Mouse (Mus musculus) kidney, postnatal 0 days (tissue): Measurements from ENCODE around the gene St6galnac4. TPM values are rescaled to one million over a fixed set of nuclear protein-coding genes. Genes with fewer than 3 reads are reported as not detected.

Experiments
- ATAC-seq: fragments of 200-750 bp; cut with Nextera tagmentation; replicated peaks from 2 replicates; pipeline ENCODE4 v1.8.0; 2017; ENCODE audit warnings: low read depth, moderate number of reproducible peaks, moderate TSS enrichment, moderate library complexity; ENCODE audit not compliant: low FRiP score
- DNase-seq: peaks from one replicate; pipeline ENCODE4 v3.0.0-alpha.2; 2016; ENCODE audit warnings: low spot score
- H3K27ac ChIP-seq: fragments of 300-500 bp; sonication (generic); 2 replicates; pipeline ENCODE4 v1.5.1; 2014; ENCODE audit warnings: mild to moderate bottlenecking
- H3K27me3 ChIP-seq: fragments of 300-500 bp; sonication (generic); 2 replicates; pipeline ENCODE4 v1.6.1; 2014; ENCODE audit warnings: low read length, mixed read lengths; ENCODE audit not compliant: insufficient read depth
- H3K36me3 ChIP-seq: fragments of 300-500 bp; sonication (generic); 2 replicates; pipeline ENCODE4 v1.6.1; 2014; ENCODE audit warnings: low read length, mixed read lengths; ENCODE audit not compliant: insufficient read depth
- H3K4me1 ChIP-seq: fragments of 300-500 bp; sonication (generic); replicated peaks from 2 replicates; pipeline ENCODE4 v1.6.1; 2014; ENCODE audit warnings: antibody characterized with exemption, low read length, mixed read lengths; ENCODE audit not compliant: insufficient read depth
- H3K4me2 ChIP-seq: fragments of 300-500 bp; sonication (generic); 2 replicates; pipeline ENCODE4 v1.6.1; 2014; ENCODE audit warnings: mild to moderate bottlenecking, low read length, moderate library complexity, mixed read lengths
- H3K4me3 ChIP-seq: fragments of 300-500 bp; sonication (generic); replicated peaks from 2 replicates; pipeline ENCODE4 v1.5.1; 2014; ENCODE audit warnings: low read depth, low read length
- H3K9ac ChIP-seq: fragments of 300-500 bp; sonication (generic); 2 replicates; pipeline ENCODE4 v1.6.1; 2014; ENCODE audit warnings: low read depth, low read length
- H3K9me3 ChIP-seq: fragments of 300-500 bp; sonication (generic); replicated peaks from 2 replicates; pipeline ENCODE4 v1.6.1; 2016; ENCODE audit warnings: low read length, inconsistent platforms, mixed read lengths
- CTCF ChIP-seq: IDR thresholded peaks from 2 replicates; pipeline ENCODE4 v1.5.1; 2016; ENCODE audit warnings: antibody characterized with exemption, low read depth, mild to moderate bottlenecking, moderate library complexity
- WGBS: fragments of 180-500 bp; shearing (Covaris S2); extraction: QIAGEN DNeasy Blood & Tissue Kit; methylation state at CpG from one replicate; pipeline ENCODE4 v1.1.7; 2014; 5-methylcytosine and 5-hydroxymethylcytosine counted together
- polyA plus RNA-seq: library from polyadenylated mRNA; unstranded; fragments of >200 nt; fragmentation: Nextera tagmentation; extraction: Ambion mirVana; gene quantifications from 2 replicates; pipeline ENCODE4 v1.2.1, GENCODE M21; 2015

St6galnac4 gene
- polyA plus RNA-seq, result 15.8 and 18.1 TPM in 2 replicates

DNA sequence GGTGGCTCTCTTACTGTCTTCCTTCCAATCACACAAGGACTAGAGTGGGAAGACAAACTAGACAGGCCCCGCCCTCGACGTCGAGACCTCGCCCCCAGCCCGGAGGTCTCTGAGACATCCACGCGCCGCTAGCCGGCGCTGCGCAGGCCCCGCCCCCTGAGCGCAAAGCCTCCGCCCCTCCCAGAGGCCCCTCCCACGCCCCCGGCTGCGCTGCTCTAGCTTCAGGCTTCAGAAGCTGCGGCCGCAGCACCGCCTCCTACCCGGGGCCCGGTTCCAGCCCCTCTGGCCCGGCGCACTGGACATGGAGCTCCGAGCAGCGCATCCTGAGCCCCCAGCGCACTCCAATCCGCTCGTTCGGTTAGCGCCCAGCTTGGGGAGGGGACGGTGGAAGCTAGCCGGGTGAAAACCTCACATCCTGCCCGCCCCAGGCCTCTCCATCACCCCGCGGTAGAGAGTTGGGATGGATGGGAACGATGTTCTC lies at the start of gene St6galnac4:
TSS of gene St6galnac4 (plus strand) at position 225 of the 481 bp plus-strand sequence.
- Histone ChIP-seq H3K9ac (peak within 1 kb of the TSS; percentile 67), H3K27me3 (no peaks in the 10 kb centered on the region), H3K4me2 (peak within 1 kb of the TSS; percentile 70), H3K4me3 (peak within 1 kb of the TSS; percentile 57), H3K27ac (peak within 1 kb of the TSS; percentile 68), H3K36me3 (no peaks in the 10 kb centered on the region), H3K9me3 (no peaks in the 10 kb centered on the region), H3K4me1 (peaks cover 4% of the 10 kb centered on the region)
- peak; percentile 64 for TF ChIP-seq CTCF
- DNase-seq, result peak; percentile 96
- peak; percentile 79 for ATAC-seq
- WGBS, result under 1% methylated on average over 38 of the region's 38 CpGs

DNA sequence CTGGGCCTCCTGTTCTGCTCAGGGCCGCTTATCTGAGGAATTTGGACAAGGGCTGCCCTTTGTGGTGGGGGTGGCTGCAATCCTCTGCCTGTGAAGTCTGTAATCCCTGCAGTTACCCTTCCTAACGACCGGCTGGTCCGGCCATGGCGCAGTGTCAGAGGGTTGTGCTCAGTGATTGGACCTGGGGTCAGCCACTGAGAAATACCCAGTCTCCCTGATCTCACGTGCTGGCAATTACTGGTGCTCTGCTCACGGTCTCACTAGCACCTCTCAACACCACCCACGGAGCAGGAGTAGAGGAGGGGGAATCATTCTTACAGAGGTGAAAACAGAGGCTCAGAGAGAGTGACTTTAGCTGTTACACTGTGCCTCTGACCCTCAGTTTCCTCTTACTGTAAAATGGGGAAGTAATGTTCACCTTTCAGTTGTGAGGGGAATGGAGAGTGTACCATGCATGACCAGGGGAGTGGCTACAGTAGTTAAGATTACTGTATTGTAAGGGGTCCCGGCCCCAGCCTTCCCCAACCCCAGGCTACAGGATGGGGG lies 49.5 kb upstream of the St6galnac4 start:
- no peaks in the 10 kb centered on the region for H3K27me3 ChIP-seq
- H3K27ac ChIP-seq, result peak overlapping the region; percentile 98
- peak overlapping the region; percentile 94; the same call in 1 of the 2 replicates for H3K9ac ChIP-seq
- WGBS, result 13% methylated on average over 9 of the region's 9 CpGs
- peak overlapping the region; percentile 80 for H3K4me3 ChIP-seq
- DNase-seq, result peak; percentile 19
- peaks cover 26% of the 10 kb centered on the region for H3K4me1 ChIP-seq
- ATAC-seq, result no peak
- peak overlapping the region; percentile 86 for H3K4me2 ChIP-seq
- 0 out of 2 replicates have a peak, but pooled peaks cover 2% of the 10 kb centered on the region for H3K36me3 ChIP-seq
- H3K9me3 ChIP-seq, result no peaks in the 10 kb centered on the region
- no peak for TF ChIP-seq CTCF

DNA sequence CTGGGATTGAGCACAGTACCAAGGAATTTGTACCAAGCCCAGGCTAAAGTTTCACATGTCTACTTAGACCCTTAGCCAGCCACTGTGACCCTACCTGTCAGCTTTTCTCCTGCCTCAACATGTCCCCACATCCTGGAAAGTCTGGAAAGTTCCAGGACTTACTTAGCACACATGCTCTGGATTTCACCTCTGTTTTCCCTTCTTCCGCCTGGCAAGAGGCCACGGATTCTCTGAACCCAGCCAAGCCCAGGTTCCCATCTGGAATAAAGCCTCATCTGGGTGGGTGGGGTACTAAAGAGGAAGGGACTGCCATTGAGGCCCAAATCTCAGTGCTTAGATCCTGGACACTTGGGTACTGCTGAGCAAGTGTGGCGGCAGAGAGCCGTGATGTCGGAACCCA lies 49.0 kb upstream of the St6galnac4 start:
- no peak for DNase-seq
- Histone ChIP-seq H3K4me3 (no peak overlapping the region), H3K27ac (peak overlapping the region; percentile 98; the same call in 1 of the 2 replicates), H3K27me3 (no peaks in the 10 kb centered on the region), H3K4me2 (peak overlapping the region; percentile 86), H3K36me3 (0 out of 2 replicates have a peak, but pooled peaks cover 2% of the 10 kb centered on the region), H3K9me3 (no peaks in the 10 kb centered on the region), H3K9ac (no peak overlapping the region), H3K4me1 (peaks cover 27% of the 10 kb centered on the region)
- ATAC-seq, result no peak
- 67% methylated on average over 5 of the region's 5 CpGs for WGBS
- TF ChIP-seq CTCF, result no peak

DNA sequence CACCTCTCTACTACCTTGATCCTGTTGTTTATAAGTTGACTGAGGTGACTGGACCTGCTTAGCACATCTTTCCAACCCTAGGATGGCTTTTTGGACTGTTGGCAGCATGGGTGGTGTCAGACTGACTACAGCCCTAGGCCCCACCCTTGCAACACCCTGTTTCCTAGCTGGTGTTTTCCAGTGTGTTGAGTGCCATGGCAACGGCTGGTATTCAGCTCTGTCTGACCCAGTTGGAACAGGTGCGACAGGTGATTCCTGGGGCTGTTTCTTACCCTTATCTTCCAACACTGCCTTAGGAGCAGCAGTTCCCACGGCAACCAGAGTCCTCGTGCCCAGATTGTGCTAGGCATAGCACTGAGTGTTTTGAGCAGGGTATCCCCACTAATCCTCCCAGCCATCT lies 48.4 kb upstream of the St6galnac4 start:
- H3K4me2 ChIP-seq, result peak overlapping the region; percentile 86
- no peaks in the 10 kb centered on the region for H3K9me3 ChIP-seq
- no peak for TF ChIP-seq CTCF
- ATAC-seq (no peak), DNase-seq (no peak)
- H3K9ac ChIP-seq, result no peak overlapping the region
- no peaks in the 10 kb centered on the region for H3K27me3 ChIP-seq
- peaks cover 31% of the 10 kb centered on the region for H3K4me1 ChIP-seq
- no peak overlapping the region for H3K4me3 ChIP-seq
- no peak overlapping the region for H3K27ac ChIP-seq
- H3K36me3 ChIP-seq, result 0 out of 2 replicates have a peak, but pooled peaks cover 2% of the 10 kb centered on the region
- WGBS, result 71% methylated on average over 4 of the region's 4 CpGs

DNA sequence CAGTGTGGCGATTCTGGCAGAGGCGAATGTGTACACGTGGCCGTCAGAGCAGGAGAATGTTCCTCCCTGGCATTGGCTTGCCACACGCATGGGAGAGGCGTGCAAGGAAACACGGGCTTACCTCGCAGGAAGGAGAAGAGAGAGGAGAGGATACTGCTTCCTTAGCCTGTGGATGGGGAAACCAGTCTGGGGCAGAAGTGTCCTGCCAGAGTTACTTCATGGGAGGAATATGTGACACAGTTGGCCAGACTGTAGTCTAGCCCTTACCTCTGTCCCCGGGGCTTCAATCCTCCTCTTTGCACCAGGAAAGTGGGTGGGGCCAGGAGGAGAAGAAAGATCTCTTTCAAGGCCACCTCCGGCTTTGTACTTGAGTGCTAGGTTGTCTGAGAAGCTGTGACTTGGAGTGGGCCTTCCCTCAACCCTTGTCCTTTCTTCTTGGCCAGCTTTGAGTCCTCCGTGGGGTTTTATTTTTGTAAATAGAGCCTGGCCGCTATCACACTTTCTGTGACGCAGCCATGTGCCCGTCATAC lies 47.4 kb upstream of the St6galnac4 start:
- TF ChIP-seq CTCF, result no peak
- Histone ChIP-seq H3K36me3 (0 out of 2 replicates have a peak, but pooled peaks cover 2% of the 10 kb centered on the region), H3K4me3 (no peak overlapping the region), H3K9me3 (no peaks in the 10 kb centered on the region), H3K4me1 (peaks cover 31% of the 10 kb centered on the region), H3K4me2 (0 out of 2 replicates have a peak overlapping the region, but pooled peaks have one; percentile 5), H3K9ac (no peak overlapping the region), H3K27me3 (no peaks in the 10 kb centered on the region), H3K27ac (no peak overlapping the region)
- 57% methylated on average over 14 of the region's 14 CpGs for WGBS
- DNase-seq (no peak), ATAC-seq (no peak)

DNA sequence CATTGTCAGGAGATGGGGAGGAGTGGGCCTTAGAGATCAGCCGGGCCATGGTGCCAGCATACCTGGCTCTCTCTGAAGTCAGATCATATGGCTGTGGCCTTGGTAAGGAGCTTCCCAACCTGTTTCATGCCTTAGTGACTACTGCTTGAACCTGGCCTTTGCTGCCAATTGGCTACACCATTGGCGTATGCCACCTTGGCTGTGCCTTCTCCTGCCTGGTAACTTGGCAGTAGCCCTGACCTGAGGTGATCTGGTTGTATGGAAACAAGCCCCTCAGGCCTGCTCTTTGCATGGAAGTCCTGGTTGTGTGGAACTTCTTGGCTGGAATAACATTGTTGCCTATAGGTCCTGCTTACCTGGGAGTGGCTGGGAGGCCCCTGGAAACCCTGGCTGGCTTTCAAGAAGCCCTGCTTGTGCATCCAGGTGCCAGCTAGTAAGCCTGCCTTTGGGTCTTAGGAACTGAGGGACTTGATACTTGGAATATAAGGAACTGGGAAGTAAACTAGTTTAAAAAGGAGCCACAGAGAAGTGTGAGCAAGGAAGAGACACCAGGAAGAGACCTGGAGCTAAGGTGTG lies 45.5 kb upstream of the St6galnac4 start:
- H3K4me1 ChIP-seq, result peaks cover 31% of the 10 kb centered on the region
- TF ChIP-seq CTCF, result no peak
- H3K4me3 ChIP-seq, result no peak overlapping the region
- 85% methylated on average over 2 of the region's 2 CpGs for WGBS
- ATAC-seq (no peak), DNase-seq (no peak)
- H3K27ac ChIP-seq, result no peak overlapping the region
- H3K27me3 ChIP-seq, result no peaks in the 10 kb centered on the region
- no peak overlapping the region for H3K4me2 ChIP-seq
- no peaks in the 10 kb centered on the region for H3K9me3 ChIP-seq
- 0 out of 2 replicates have a peak, but pooled peaks cover 2% of the 10 kb centered on the region for H3K36me3 ChIP-seq
- no peak overlapping the region for H3K9ac ChIP-seq
